In genomic region chr11:8957023-8957422, GRCm38 (mm10) we compare ENCODE assay signal across 10 mouse cellular contexts. TPM values are rescaled to one million over a fixed set of nuclear protein-coding genes. Genes with fewer than 3 reads are reported as not detected.
DNase-seq lines count a peak whose midpoint lies in the region; TF ChIP-seq lines count a peak whose summit lies in the region.
"Had no signal": no experiment of that assay in that cellular context is flagged by ENCODE, and none has a peak within 500 bp of the region (broad histone marks: within the 10 kb centered on the region; RNA-seq: fewer than 3 reads in every experiment).

No protein-coding gene starts in this region.

- in situ Hi-C loops in CH12.LX (cut with MboI; ENCODE audit: low pct_ligation_motif_present, low pct_unique_long_range_greater_than_20kb, low sequenced_read_pairs), result no loop called here

- TF ChIP-seq POLR2A in CH12.LX (IDR thresholded peaks at IDR 0.05; ENCODE audit: low read depth, low read length), result no peak
- no peak for TF ChIP-seq POLR2A in embryonic fibroblast, embryonic 13.5 days (IDR thresholded peaks at IDR 0.05; ENCODE audit: low read depth, low read length)

- intact Hi-C loops in left cerebral cortex, postnatal 25 days (cut with DNase I), result no loop called here

- H3K9me3 ChIP-seq in CH12.LX (replicated peaks; ENCODE audit: low read length), result peaks cover 2% of the 10 kb centered on the region
- H3K9me3 ChIP-seq: heart, embryonic 12.5 days; kidney, embryonic 15.5 days had no signal

- dilution Hi-C loops in CH12.LX (cut with MboI; ENCODE audit: extremely low pct_ligation_motif_present, extremely low pct_unique_long_range_greater_than_20kb, low sequenced_read_pairs), result no loop called here

- H3K79me2 ChIP-seq in CH12.LX (replicated peaks; ENCODE audit: control insufficient read depth, extremely low read depth, insufficient read depth, poor library complexity, severe bottlenecking), result no peaks in the 10 kb centered on the region

- peak; percentile 14 for DNase-seq in kidney, postnatal 10 days
- no peak for DNase-seq in kidney, adult 11 months
- DNase-seq in A20 (ENCODE audit: low read depth, low spot score) (peak; percentile 39), CH12.LX (ENCODE audit: extremely low read depth) (peak; percentile 21)
- no peak for DNase-seq in left cerebral cortex, postnatal 25 days (ENCODE audit: low spot score in 2 of 2)
- no peak for DNase-seq in gastrocnemius, adult 18-20 months (ENCODE audit: low spot score)
- DNase-seq: lung, postnatal 10 days had no signal

- TF ChIP-seq EP300 in CH12.LX (IDR thresholded peaks at IDR 0.05; ENCODE audit: low read length), result no peak

- peak; percentile 45 for TF ChIP-seq RAD21 in CH12.LX (IDR thresholded peaks at IDR 0.05; ENCODE audit: low read depth, low read length)

- no peak overlapping the region for H3K4me3 ChIP-seq in CH12.LX (replicated peaks in 1 of 3; ENCODE audit: low read depth in 2 of 3, low read length in 2 of 3, poor library complexity in 1 of 3)
- H3K4me3 ChIP-seq in embryonic fibroblast, embryonic 13.5 days (ENCODE audit: insufficient read depth, low read length), result no peak overlapping the region
- H3K4me3 ChIP-seq: heart, embryonic 12.5 days; kidney, embryonic 15.5 days had no signal

- H3K9ac ChIP-seq in CH12.LX (ENCODE audit: insufficient read depth, low read depth), result no peak overlapping the region
- H3K9ac ChIP-seq: heart, embryonic 12.5 days; kidney, embryonic 15.5 days had no signal

- H3K27ac ChIP-seq in CH12.LX (ENCODE audit: insufficient read depth, low read depth), result no peak overlapping the region
- H3K27ac ChIP-seq in embryonic fibroblast, embryonic 13.5 days (ENCODE audit: insufficient read depth, low read length), result no peak overlapping the region
- H3K27ac ChIP-seq: kidney, embryonic 15.5 days had no signal

- H3K36me3 ChIP-seq in CH12.LX (replicated peaks in 1 of 2; ENCODE audit: control insufficient read depth in 1 of 2, insufficient read depth in 1 of 2, low read length in 1 of 2), result no peaks in the 10 kb centered on the region
- H3K36me3 ChIP-seq: heart, embryonic 12.5 days; kidney, embryonic 15.5 days had no signal

- no peaks in the 10 kb centered on the region for H3K4me1 ChIP-seq in CH12.LX (ENCODE audit: control insufficient read depth in 1 of 2, insufficient read depth in 2 of 2)
- H3K4me1 ChIP-seq in embryonic fibroblast, embryonic 13.5 days (ENCODE audit: control insufficient read depth, insufficient read depth, low read length), result no peaks in the 10 kb centered on the region

- TF ChIP-seq CTCF in CH12.LX (conservative IDR thresholded peaks at IDR 0.05 in 1 of 2, IDR thresholded peaks at IDR 0.05 in 1 of 2; ENCODE audit: low read depth in 2 of 2, low read length in 2 of 2), result peak; percentile 52 to 66
- TF ChIP-seq CTCF in embryonic fibroblast, embryonic 13.5 days (IDR thresholded peaks at IDR 0.05; ENCODE audit: borderline replicate concordance, insufficient read depth, low read length), result peak; percentile 75; the same call in 1 of the 2 replicates

- peaks cover 54% of the 10 kb centered on the region for H3K27me3 ChIP-seq in CH12.LX (replicated peaks)
- H3K27me3 ChIP-seq: heart, embryonic 12.5 days; kidney, embryonic 15.5 days had no signal

- no peak overlapping the region for H3K4me2 ChIP-seq in CH12.LX (ENCODE audit: insufficient read depth, low read depth, poor library complexity, severe bottlenecking)
- H3K4me2 ChIP-seq: heart, embryonic 12.5 days; kidney, embryonic 15.5 days had no signal

TF ChIP-seq in CH12.LX, 34 proteins besides CTCF, POLR2A, EP300 and RAD21:
- TF ChIP-seq JUN (IDR thresholded peaks at IDR 0.05; ENCODE audit: insufficient read depth, low read depth, low read length) (no peak), SMC3 (IDR thresholded peaks at IDR 0.05; ENCODE audit: low read depth, low read length) (peak; percentile 45)
TF ChIP-seq in CH12.LX: peak in this region for 1.

RNA-seq across cellular contexts. Expression of gene Pkd1l1, which starts 16.0 kb away (rescaled TPM):
- total RNA-seq in CH12.LX (2012; rRNA removed) (not detected in 2 replicates), CH12.LX (2014; rRNA removed) (not detected in 2 replicates)
- polyA plus RNA-seq in CH12.LX (2012; ENCODE audit: insufficient read length, low read depth), result not detected in 2 replicates
- not detected in 2 replicates for polyA plus RNA-seq in embryonic fibroblast, embryonic 13.5 days (2011; ENCODE audit: insufficient read length, low read depth, missing spikeins)
- not detected for total RNA-seq in left cerebral cortex, postnatal 25 days (2021)
- total RNA-seq in gastrocnemius, adult 18-20 months (2021), result not detected

RNA-seq across cellular contexts. Expression of gene Hus1, which starts 54.0 kb away (rescaled TPM):
- total RNA-seq in CH12.LX (2012; rRNA removed) (14.3 and 18.2 TPM in 2 replicates), CH12.LX (2014; rRNA removed) (31.0 and 31.4 TPM in 2 replicates)
- 28.7 and 29.9 TPM in 2 replicates for polyA plus RNA-seq in CH12.LX (2012; ENCODE audit: insufficient read length, low read depth)
- polyA plus RNA-seq in embryonic fibroblast, embryonic 13.5 days (2011; ENCODE audit: insufficient read length, low read depth, missing spikeins), result 8.8 and 15.4 TPM in 2 replicates
- 10 to 100 TPM; 11.0 to 13.6 TPM for total RNA-seq in left cerebral cortex, postnatal 25 days (2021)
- 1 to 10 TPM; 8.3 TPM for total RNA-seq in gastrocnemius, adult 18-20 months (2021)

Comparison
In these comparisons a context has a peak if more than half of its experiments do, and no peak if none do; other contexts are left out.
1. DNase-seq: peak in kidney, postnatal 10 days (single experiment), A20 (single experiment) and CH12.LX (single experiment); none in kidney, adult 11 months (single experiment), left cerebral cortex, postnatal 25 days (0 of 2) and gastrocnemius, adult 18-20 months (single experiment).